Mouse (Mus musculus): ENCODE data around the gene Zfp609. TPM values are rescaled to one million over a fixed set of nuclear protein-coding genes. Genes with fewer than 3 reads are reported as not detected.

Zfp609 gene
- polyA plus RNA-seq, 1 experiment from 2014 or later, result 6.2 TPM

DNA sequence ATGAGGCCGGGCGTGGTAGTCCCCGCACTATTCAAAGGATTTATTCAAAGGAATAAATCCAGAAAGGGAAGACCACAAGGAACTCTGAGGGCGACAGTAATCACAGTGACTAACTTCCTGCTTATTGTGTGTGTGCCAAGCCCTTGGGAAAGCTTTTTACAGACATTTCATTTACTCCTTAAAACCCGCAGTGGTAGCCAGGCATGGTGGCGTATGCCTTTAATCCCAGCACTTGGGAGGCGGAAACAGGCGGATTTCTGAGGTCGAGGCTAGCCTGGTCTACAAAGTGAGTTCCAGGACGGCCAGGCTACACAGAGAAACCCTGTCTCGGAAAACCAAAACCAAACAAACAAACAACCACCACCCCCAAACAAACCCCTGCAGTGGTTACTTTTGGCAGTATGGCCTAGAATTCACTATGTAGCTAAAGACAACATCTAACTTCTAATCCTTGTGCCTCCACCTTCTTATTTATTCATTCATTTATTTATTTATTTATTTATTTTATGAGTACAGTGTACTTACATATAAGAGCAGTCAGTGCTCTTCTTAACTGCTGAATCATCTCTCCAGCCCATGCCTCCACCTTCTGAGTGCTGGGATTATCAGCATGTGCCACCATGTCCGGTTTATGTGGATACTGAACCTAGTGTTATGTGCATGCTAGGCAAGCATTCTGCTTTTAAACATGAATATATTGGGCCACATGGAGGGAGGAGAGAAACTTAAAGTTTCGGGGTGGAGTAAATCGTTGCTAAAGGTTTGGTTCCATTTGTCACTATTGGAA lies 86.1 kb downstream of the Zfp609 start:
- ATAC-seq (ENCODE audit: borderline replicate concordance, extremely low read depth, low FRiP score, low TSS enrichment), result no peak
- Histone ChIP-seq H3K4me3 (no peak overlapping the region), H3K9me3 (no peaks in the 10 kb centered on the region), H3K27me3 (no peaks in the 10 kb centered on the region), H3K4me1 (peaks cover 22% of the 10 kb centered on the region), H3K27ac (no peak overlapping the region), H3K9ac (no peak overlapping the region), H3K4me2 (no peak overlapping the region), H3K36me3 (no peaks in the 10 kb centered on the region)
- 88% methylated on average over 14 of the region's 14 CpGs for WGBS

DNA sequence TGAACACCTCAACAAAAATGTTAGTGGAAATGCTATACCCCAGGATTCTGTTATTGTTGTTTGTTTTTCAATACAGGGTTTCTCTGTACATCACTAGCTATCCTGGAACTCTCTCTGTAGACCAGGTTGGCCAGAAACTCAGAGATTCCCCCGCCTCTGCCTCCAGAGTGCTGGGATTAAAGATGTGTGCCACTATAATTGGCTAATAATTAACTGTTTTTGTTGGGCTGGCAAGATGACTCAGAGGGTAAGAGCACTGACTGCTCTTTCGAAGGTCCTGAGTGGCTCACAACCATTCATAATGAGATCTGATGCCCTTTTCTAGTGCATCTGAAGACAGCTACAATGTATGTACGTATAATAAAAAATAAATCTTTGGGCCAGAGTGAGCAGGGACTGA lies 92.4 kb downstream of the Zfp609 start:
- Histone ChIP-seq H3K4me2 (no peak overlapping the region), H3K27me3 (no peaks in the 10 kb centered on the region), H3K9ac (no peak overlapping the region), H3K4me1 (no peaks in the 10 kb centered on the region), H3K9me3 (no peaks in the 10 kb centered on the region), H3K27ac (no peak overlapping the region), H3K4me3 (no peak overlapping the region), H3K36me3 (peaks cover 3% of the 10 kb centered on the region; the same call in 1 of the 2 replicates)
- WGBS, result 87% methylated on average over 3 of the region's 3 CpGs
- no peak for ATAC-seq (ENCODE audit: borderline replicate concordance, extremely low read depth, low FRiP score, low TSS enrichment)

DNA sequence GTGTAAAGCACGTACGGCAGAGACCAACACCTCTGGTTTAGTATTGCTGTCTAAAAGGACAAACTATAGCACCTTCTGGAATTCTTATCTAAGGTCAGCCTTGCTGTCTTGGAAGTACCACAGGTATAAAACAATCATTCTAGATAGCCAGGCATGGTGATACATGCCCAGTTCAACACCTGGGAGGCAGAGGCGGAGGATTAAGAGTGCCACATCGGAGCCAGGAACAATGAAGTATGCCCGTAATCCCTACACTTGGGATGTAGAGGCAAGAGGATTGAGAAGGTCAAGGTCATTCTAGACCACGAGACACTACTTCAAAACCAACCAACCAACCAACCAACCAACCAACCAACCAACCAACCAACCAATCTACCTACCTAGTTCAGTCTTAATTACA lies 98.8 kb downstream of the Zfp609 start:
- WGBS, result 98% methylated on average over 6 of the region's 6 CpGs
- peaks cover 6% of the 10 kb centered on the region; the same call in 1 of the 2 replicates for H3K36me3 ChIP-seq
- H3K9ac ChIP-seq, result no peak overlapping the region
- no peaks in the 10 kb centered on the region for H3K4me1 ChIP-seq
- ATAC-seq (ENCODE audit: borderline replicate concordance, extremely low read depth, low FRiP score, low TSS enrichment), result no peak
- no peaks in the 10 kb centered on the region for H3K27me3 ChIP-seq
- no peaks in the 10 kb centered on the region for H3K9me3 ChIP-seq
- H3K4me2 ChIP-seq, result no peak overlapping the region
- H3K27ac ChIP-seq, result no peak overlapping the region
- H3K4me3 ChIP-seq, result no peak overlapping the region

DNA sequence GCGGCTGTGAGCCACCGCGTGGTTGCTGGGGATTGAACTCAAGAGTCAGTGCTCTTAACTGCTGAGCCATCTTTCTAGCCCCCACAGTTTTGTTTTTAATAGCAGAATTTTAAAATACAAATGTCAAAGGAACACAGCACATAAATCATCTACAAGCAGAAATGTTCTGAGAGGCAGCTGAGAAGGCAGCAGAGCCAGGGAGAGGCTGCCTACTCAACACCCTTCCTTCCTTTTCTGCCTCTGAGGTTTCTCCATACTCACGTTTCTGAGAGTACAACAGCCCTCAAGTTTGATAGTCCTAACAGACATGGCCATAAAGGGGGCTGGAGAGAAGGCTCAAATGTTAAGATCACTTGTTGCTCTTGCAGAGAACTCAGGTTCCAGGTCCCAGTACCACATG lies 99.9 kb downstream of the Zfp609 start:
- no peaks in the 10 kb centered on the region for H3K27me3 ChIP-seq
- no peak overlapping the region for H3K4me3 ChIP-seq
- H3K9me3 ChIP-seq, result no peaks in the 10 kb centered on the region
- H3K9ac ChIP-seq, result no peak overlapping the region
- no peak for ATAC-seq (ENCODE audit: borderline replicate concordance, extremely low read depth, low FRiP score, low TSS enrichment)
- peaks cover 6% of the 10 kb centered on the region; the same call in 1 of the 2 replicates for H3K36me3 ChIP-seq
- 88% methylated on average over 4 of the region's 4 CpGs for WGBS
- H3K4me2 ChIP-seq, result no peak overlapping the region
- no peak overlapping the region for H3K27ac ChIP-seq
- no peaks in the 10 kb centered on the region for H3K4me1 ChIP-seq

DNA sequence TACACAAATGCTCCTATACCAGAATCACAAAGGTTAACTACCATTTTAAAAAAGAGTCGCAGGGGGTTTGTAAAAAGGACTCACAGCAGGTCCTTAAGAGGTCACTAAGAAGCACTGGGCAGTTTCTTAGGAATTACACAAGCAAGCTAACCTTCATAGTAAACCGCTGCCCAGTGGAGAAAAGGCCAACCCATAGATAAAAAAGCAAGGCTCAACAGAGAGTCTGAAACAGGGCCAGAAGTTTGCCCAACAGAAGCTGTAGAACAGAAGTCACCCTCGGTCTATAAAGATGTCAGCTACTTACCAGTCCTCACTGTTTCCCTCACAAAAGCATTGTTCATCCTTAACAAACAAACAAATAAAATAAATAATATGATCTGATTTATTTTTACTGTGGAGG lies 100.9 kb downstream of the Zfp609 start:
- H3K9me3 ChIP-seq, result no peaks in the 10 kb centered on the region
- no peak for ATAC-seq (ENCODE audit: borderline replicate concordance, extremely low read depth, low FRiP score, low TSS enrichment)
- no peaks in the 10 kb centered on the region for H3K4me1 ChIP-seq
- H3K27me3 ChIP-seq, result no peaks in the 10 kb centered on the region
- H3K36me3 ChIP-seq, result peaks cover 6% of the 10 kb centered on the region; the same call in 1 of the 2 replicates
- WGBS, result 82% methylated on average over 3 of the region's 3 CpGs
- no peak overlapping the region for H3K4me3 ChIP-seq
- no peak overlapping the region for H3K27ac ChIP-seq
- H3K9ac ChIP-seq, result no peak overlapping the region
- H3K4me2 ChIP-seq, result no peak overlapping the region

DNA sequence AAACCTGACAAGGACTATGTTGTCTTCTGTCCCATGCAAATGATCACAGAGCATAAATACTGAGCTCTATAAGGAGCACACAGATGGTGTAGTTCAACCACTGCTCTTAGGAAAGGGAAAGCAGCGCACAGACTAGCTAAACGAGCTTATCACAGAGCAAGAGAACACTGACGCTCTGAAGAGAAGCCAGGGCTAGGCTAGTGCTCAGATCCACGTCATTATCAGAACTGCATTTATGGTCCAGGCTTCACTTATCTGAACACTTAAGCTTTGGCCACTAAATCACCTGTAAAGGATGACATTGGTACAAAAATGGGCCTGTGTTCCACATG lies 102.1 kb downstream of the Zfp609 start:
- Histone ChIP-seq H3K36me3 (peaks cover 6% of the 10 kb centered on the region; the same call in 1 of the 2 replicates), H3K27ac (no peak overlapping the region), H3K4me2 (no peak overlapping the region), H3K9ac (no peak overlapping the region), H3K9me3 (no peaks in the 10 kb centered on the region), H3K27me3 (no peaks in the 10 kb centered on the region), H3K4me3 (no peak overlapping the region), H3K4me1 (no peaks in the 10 kb centered on the region)
- no peak for ATAC-seq (ENCODE audit: borderline replicate concordance, extremely low read depth, low FRiP score, low TSS enrichment)
- 51% methylated on average over 4 of the region's 4 CpGs for WGBS

DNA sequence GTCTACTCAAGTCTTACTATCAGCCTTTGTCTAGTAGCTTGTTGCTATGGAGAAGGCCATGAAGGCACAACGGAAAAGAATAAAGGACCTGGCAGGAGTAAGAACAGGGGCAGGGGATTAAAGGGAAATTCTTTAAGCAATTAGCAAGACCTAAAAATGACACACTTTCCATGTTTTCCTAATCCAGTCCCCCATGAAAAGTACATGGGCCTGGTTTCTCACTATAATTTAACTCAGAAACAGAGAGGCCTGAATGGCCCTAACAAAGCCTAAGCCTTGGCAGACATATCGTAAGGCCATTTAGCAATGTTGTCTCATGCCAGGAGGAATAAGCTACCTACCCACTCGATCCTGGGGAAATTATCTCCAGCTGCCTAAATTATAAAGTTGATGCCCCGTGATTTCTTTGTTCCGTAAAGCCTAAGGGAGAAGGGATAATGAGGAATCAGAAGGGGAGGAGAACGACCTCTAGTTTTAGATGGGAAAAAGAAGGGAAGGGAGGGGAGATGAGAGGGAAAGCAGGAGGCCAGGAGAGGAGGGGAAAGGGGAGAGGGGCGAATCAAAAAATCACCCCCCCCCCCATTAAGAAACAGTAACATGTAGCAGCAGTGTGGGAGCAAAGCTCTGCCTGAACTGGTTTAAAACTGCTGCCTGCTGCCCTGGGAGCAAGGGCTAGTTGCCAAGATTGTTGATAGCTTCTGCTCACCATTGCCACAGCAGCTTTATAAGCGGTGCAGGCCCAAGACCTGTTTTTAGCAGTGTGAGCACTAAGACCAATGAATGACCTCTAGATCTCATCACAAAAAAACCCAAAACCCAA lies 102.7 kb downstream of the Zfp609 start:
- 71% methylated on average over 8 of the region's 8 CpGs for WGBS
- no peaks in the 10 kb centered on the region for H3K4me1 ChIP-seq
- no peaks in the 10 kb centered on the region for H3K9me3 ChIP-seq
- H3K4me3 ChIP-seq, result no peak overlapping the region
- peaks cover 1% of the 10 kb centered on the region; the same call in 1 of the 2 replicates for H3K36me3 ChIP-seq
- no peak for ATAC-seq (ENCODE audit: borderline replicate concordance, extremely low read depth, low FRiP score, low TSS enrichment)
- no peak overlapping the region for H3K4me2 ChIP-seq
- no peaks in the 10 kb centered on the region for H3K27me3 ChIP-seq
- H3K27ac ChIP-seq, result no peak overlapping the region
- no peak overlapping the region for H3K9ac ChIP-seq

DNA sequence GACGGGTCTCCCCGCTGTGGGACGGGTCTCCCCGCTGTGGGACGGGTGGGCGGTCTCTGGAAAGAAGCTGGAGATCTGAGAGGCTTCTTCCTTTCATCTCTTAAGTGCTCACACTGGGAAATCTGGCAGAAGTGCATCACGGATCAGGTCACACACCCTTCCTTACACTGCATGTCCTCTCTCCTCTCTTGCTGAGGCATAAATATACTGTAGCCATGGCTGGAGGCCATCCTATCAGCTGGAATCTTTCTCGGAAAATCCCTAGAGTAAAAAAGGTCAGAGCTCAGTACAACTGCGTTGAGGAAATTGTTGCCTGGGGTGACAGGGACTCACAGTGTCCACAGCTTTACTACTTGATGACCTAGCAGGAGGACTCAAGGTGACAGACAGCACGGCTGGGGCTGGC lies 106.2 kb downstream of the Zfp609 start:
- Histone ChIP-seq H3K4me1 (no peaks in the 10 kb centered on the region), H3K27ac (no peak overlapping the region), H3K27me3 (no peaks in the 10 kb centered on the region), H3K9ac (no peak overlapping the region), H3K4me3 (no peak overlapping the region), H3K9me3 (no peaks in the 10 kb centered on the region), H3K36me3 (no peaks in the 10 kb centered on the region), H3K4me2 (no peak overlapping the region)
- ATAC-seq (ENCODE audit: borderline replicate concordance, extremely low read depth, low FRiP score, low TSS enrichment), result no peak
- 46% methylated on average over 10 of the region's 10 CpGs for WGBS

DNA sequence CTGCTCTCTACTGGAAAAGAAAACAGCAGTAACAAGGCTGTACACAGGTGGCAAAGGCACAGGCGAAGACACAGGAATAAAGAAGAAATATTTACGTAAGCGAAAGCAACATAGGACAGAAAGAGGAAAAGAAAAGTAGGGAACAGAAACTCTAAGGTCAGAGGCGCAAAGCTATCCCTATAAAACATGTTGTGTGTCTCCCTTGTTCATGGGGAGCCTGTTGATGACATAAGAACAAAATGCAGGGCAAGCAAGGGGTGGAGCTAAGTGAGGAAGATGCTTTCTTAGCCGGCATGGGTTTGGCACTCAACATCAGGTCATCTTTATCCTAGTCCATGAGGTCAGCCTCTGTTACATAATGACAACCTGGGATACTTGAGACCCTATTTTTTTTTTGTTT lies 109.2 kb downstream of the Zfp609 start:
- H3K27ac ChIP-seq, result no peak overlapping the region
- 93% methylated on average over 5 of the region's 5 CpGs for WGBS
- no peaks in the 10 kb centered on the region for H3K36me3 ChIP-seq
- no peaks in the 10 kb centered on the region for H3K9me3 ChIP-seq
- no peak overlapping the region for H3K9ac ChIP-seq
- no peak overlapping the region for H3K4me3 ChIP-seq
- H3K4me2 ChIP-seq, result no peak overlapping the region
- no peak for ATAC-seq (ENCODE audit: borderline replicate concordance, extremely low read depth, low FRiP score, low TSS enrichment)
- no peaks in the 10 kb centered on the region for H3K27me3 ChIP-seq
- H3K4me1 ChIP-seq, result no peaks in the 10 kb centered on the region

DNA sequence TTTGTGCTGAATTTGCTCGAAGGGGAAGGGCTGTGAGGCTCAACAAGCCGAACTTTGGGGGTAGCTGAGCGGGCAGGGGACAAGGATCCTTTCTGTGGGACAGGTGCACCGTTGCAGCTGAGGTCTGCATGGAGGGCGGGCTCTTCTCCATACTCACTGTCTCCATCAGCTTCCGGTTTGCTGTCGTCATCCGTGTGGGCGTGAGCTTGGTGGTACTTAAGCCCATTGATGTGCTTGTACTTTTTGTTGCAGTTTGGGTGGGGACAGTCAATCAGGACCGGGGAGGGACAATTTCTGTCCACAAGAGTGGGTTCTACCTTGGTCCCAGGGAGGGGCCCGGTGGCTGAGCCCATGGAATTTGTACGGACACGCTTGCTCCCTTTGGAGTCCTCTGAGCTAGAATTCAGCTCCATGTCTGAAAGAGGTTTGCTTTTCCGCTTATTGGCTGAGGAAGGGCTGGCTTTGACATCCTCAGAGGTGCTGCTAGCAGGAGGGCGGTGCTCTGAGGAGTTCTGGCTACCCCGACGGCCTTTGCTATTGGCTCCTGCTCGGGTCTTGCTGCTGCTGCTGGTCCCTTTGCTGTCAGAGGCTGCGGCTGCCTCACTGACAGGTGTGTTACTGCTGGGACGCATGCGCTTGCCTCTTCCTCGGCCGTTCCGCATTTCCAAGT lies 123.3 kb downstream of the Zfp609 start:
- Histone ChIP-seq H3K36me3 (peaks cover 45% of the 10 kb centered on the region), H3K9ac (no peak overlapping the region), H3K9me3 (no peaks in the 10 kb centered on the region), H3K27me3 (no peaks in the 10 kb centered on the region), H3K27ac (no peak overlapping the region), H3K4me3 (no peak overlapping the region), H3K4me2 (no peak overlapping the region), H3K4me1 (no peaks in the 10 kb centered on the region)
- ATAC-seq (ENCODE audit: borderline replicate concordance, extremely low read depth, low FRiP score, low TSS enrichment), result no peak
- WGBS, result 86% methylated on average over 24 of the region's 24 CpGs

DNA sequence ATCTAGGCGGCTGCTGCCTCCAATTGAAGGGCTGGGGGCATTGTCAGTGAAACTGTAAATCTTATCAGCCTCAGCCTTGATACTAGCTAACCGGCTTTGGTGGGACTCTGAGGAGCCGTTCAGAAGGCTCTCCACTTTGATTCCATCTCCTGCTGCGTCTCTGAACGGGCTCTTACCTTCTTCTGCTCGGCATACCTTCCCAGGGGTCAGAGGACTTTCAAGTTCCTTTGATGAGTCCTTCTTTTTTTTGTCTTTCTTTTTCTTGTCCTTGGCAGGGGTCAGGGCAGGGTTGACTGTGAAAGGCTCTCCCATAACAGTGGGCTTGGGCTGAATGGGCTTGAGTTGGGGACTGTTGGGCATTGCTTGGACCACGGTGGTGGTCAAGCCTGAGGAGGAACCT lies 124.1 kb downstream of the Zfp609 start:
- Histone ChIP-seq H3K4me2 (no peak overlapping the region), H3K4me3 (no peak overlapping the region), H3K4me1 (no peaks in the 10 kb centered on the region), H3K9me3 (no peaks in the 10 kb centered on the region), H3K27me3 (no peaks in the 10 kb centered on the region), H3K36me3 (peaks cover 52% of the 10 kb centered on the region), H3K9ac (no peak overlapping the region), H3K27ac (no peak overlapping the region)
- ATAC-seq (ENCODE audit: borderline replicate concordance, extremely low read depth, low FRiP score, low TSS enrichment), result no peak
- WGBS, result 81% methylated on average over 7 of the region's 7 CpGs

DNA sequence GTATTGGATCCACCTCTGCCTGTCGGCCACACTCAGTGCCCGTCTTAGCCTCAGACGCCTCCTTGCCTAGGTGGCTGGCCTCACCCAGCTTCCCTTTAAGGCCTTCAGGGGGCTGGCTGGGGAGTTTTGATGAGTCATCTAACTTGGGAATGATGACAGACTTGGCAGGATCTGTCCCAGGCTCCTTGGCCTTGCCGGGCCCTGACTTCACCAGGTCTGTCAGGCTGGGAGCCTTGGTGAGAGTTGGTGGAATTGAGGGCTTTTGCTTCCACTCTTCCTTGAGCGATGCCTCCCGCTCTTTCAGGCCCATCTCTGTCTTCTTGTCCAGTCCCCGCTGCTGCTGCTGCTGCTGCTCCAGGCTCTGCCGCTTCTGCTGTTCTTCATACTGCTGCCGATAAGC lies 125.1 kb downstream of the Zfp609 start:
- Histone ChIP-seq H3K4me1 (no peaks in the 10 kb centered on the region), H3K27ac (no peak overlapping the region), H3K9ac (no peak overlapping the region), H3K4me2 (no peak overlapping the region), H3K36me3 (peaks cover 59% of the 10 kb centered on the region), H3K9me3 (no peaks in the 10 kb centered on the region), H3K4me3 (no peak overlapping the region), H3K27me3 (no peaks in the 10 kb centered on the region)
- 86% methylated on average over 9 of the region's 9 CpGs for WGBS
- no peak for ATAC-seq (ENCODE audit: borderline replicate concordance, extremely low read depth, low FRiP score, low TSS enrichment)
